In genomic region chr11:24153049-24153448, GRCm38 (mm10) we compare ENCODE assay signal across 14 mouse cellular contexts.
DNase-seq lines count a peak whose midpoint lies in the region; ATAC-seq and TF ChIP-seq lines count a peak whose summit lies in the region.
"Had no signal": no experiment of that assay in that cellular context is flagged by ENCODE, and none has a peak within 500 bp of the region (broad histone marks: within the 10 kb centered on the region; RNA-seq: fewer than 3 reads in every experiment).

No protein-coding gene starts in this region.

- 55% methylated on average over 10 of the region's 10 CpGs for WGBS in forebrain, embryonic 15.5 days
- WGBS in limb, embryonic 11.5 days: 41% methylated on average over 10 of the region's 10 CpGs

- TF ChIP-seq POLR2A in brain, embryonic 14.5 days (IDR thresholded peaks at IDR 0.05; ENCODE audit: borderline replicate concordance, extremely low read depth, insufficient read depth, insufficient read length, poor library complexity, severe bottlenecking): no peak

- H3K27me3 ChIP-seq in forebrain, embryonic 15.5 days: no peaks in the 10 kb centered on the region
- H3K27me3 ChIP-seq in limb, embryonic 11.5 days (ENCODE audit: control insufficient read depth, insufficient read depth, low read length): no peaks in the 10 kb centered on the region
- H3K27me3 ChIP-seq: limb, embryonic 15.5 days; midbrain, embryonic 12.5 days had no signal

- H3K4me2 ChIP-seq in forebrain, embryonic 15.5 days (replicated peaks): no peak overlapping the region
- no peak overlapping the region for H3K4me2 ChIP-seq in limb, embryonic 11.5 days (ENCODE audit: low read depth, severe bottlenecking)
- H3K4me2 ChIP-seq: limb, embryonic 15.5 days; midbrain, embryonic 12.5 days had no signal

- no peak for DNase-seq in layer of hippocampus, adult 2 months (ENCODE audit: low spot score in 2 of 2)
- no peak for DNase-seq in layer of hippocampus, adult 8-10 months (ENCODE audit: low spot score in 2 of 2)
- DNase-seq in brain, embryonic 14.5 days (ENCODE audit: low read depth): peak; percentile 59
- DNase-seq in limb, embryonic 11.5 days (ENCODE audit: low spot score): peak; percentile 53
- no peak for DNase-seq in cerebellum, postnatal 36 days
- no peak for DNase-seq in gastrocnemius, postnatal 10 days
- DNase-seq: cerebellum, postnatal 25 days; kidney, postnatal 25 days; right cerebral cortex, postnatal 14 days; thymus, adult 2 months had no signal

- peak; percentile 51 for ATAC-seq in forebrain, embryonic 15.5 days (replicated peaks)
- peak; percentile 56; the same call in 1 of the 2 replicates for ATAC-seq in limb, embryonic 11.5 days (ENCODE audit: insufficient number of reproducible peaks, low FRiP score, low TSS enrichment, low read depth)
- no peak for ATAC-seq in monocyte, adult 5-6 weeks (replicated peaks; ENCODE audit: insufficient number of reproducible peaks, low FRiP score, low TSS enrichment, poor library complexity, severe bottlenecking)

- no peak for TF ChIP-seq CTCF in layer of hippocampus, adult 2 months (conservative IDR thresholded peaks at IDR 0.05)
- no peak for TF ChIP-seq CTCF in brain, embryonic 14.5 days (IDR thresholded peaks at IDR 0.05; ENCODE audit: borderline replicate concordance, extremely low read depth, insufficient read depth, insufficient read length)

- H3K36me3 ChIP-seq in forebrain, embryonic 15.5 days: peaks cover 3% of the 10 kb centered on the region; the same call in 1 of the 2 replicates
- H3K36me3 ChIP-seq in limb, embryonic 11.5 days (ENCODE audit: control insufficient read depth, insufficient read depth, low read length): peaks cover 2% of the 10 kb centered on the region; the same call in 1 of the 2 replicates
- H3K36me3 ChIP-seq: limb, embryonic 15.5 days had no signal

- H3K9me3 ChIP-seq in forebrain, embryonic 15.5 days: no peaks in the 10 kb centered on the region
- no peaks in the 10 kb centered on the region for H3K9me3 ChIP-seq in limb, embryonic 11.5 days (ENCODE audit: control insufficient read depth, low read length)
- H3K9me3 ChIP-seq: limb, embryonic 15.5 days; midbrain, embryonic 12.5 days had no signal

- H3K4me3 ChIP-seq in layer of hippocampus, adult 2 months: no peak overlapping the region
- H3K4me3 ChIP-seq in forebrain, embryonic 15.5 days: no peak overlapping the region
- no peak overlapping the region for H3K4me3 ChIP-seq in limb, embryonic 11.5 days (ENCODE audit: low read depth, low read length)
- H3K4me3 ChIP-seq: limb, embryonic 15.5 days; midbrain, embryonic 12.5 days had no signal

- peaks cover 77% of the 10 kb centered on the region for H3K4me1 ChIP-seq in forebrain, embryonic 15.5 days
- peaks cover 12% of the 10 kb centered on the region; the same call in 1 of the 2 replicates for H3K4me1 ChIP-seq in limb, embryonic 11.5 days (ENCODE audit: control insufficient read depth, insufficient read depth, low read length)

- H3K9ac ChIP-seq in forebrain, embryonic 15.5 days (replicated peaks): no peak overlapping the region
- no peak overlapping the region for H3K9ac ChIP-seq in limb, embryonic 11.5 days (ENCODE audit: low read length)
- H3K9ac ChIP-seq: limb, embryonic 15.5 days; midbrain, embryonic 12.5 days had no signal

- peak overlapping the region; percentile 95 for H3K27ac ChIP-seq in layer of hippocampus, adult 2 months
- peak overlapping the region; percentile 54; the same call in 1 of the 2 replicates for H3K27ac ChIP-seq in forebrain, embryonic 15.5 days (replicated peaks)
- no peak overlapping the region for H3K27ac ChIP-seq in limb, embryonic 11.5 days (replicated peaks; ENCODE audit: low read depth, low read length)
- H3K27ac ChIP-seq: limb, embryonic 15.5 days; midbrain, embryonic 12.5 days had no signal

Comparison
In these comparisons a context has a peak if more than half of its experiments do, and no peak if none do; other contexts are left out.
1. DNase-seq: peak in brain, embryonic 14.5 days (single experiment) and limb, embryonic 11.5 days (single experiment); none in layer of hippocampus, adult 2 months (0 of 2), layer of hippocampus, adult 8-10 months (0 of 2), cerebellum, postnatal 36 days (0 of 2) and gastrocnemius, postnatal 10 days (single experiment).